Mouse (Mus musculus): ENCODE data around the gene Gm21976.

Gm21976 gene

GRCm38 (mm10) chr13:98279686-98280085 lies at the start of gene Gm21976:
Gene Gm21976 (plus strand): TSS chr13:98279887.
- WGBS: 94% methylated on average over 5 of the region's 5 CpGs

GRCm38 (mm10) chr13:98230511-98230910 lies 49.2 kb upstream of the Gm21976 start:
- WGBS: 94% methylated on average over 1 of the region's 1 CpGs

DNA sequence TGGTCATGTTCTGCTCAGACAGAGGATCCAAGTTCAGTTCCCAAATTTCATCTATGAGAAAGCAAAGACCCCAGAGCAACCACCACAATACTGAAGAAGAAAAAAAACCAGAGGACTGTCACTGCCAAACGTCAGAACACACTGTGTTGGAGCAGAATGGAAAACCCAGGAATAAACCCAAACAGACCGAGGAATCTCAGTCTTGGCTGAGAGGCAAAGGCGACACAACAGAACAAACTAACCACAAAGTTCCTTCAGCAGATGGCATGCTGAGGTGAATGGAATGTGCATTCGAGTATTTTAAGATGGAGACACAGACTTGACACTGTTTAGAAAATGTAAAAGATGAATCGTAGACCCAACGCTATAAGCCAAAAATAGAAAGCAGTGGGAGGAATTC lies 44.2 kb upstream of the Gm21976 start:
- WGBS: 29% methylated on average over 6 of the region's 6 CpGs

DNA sequence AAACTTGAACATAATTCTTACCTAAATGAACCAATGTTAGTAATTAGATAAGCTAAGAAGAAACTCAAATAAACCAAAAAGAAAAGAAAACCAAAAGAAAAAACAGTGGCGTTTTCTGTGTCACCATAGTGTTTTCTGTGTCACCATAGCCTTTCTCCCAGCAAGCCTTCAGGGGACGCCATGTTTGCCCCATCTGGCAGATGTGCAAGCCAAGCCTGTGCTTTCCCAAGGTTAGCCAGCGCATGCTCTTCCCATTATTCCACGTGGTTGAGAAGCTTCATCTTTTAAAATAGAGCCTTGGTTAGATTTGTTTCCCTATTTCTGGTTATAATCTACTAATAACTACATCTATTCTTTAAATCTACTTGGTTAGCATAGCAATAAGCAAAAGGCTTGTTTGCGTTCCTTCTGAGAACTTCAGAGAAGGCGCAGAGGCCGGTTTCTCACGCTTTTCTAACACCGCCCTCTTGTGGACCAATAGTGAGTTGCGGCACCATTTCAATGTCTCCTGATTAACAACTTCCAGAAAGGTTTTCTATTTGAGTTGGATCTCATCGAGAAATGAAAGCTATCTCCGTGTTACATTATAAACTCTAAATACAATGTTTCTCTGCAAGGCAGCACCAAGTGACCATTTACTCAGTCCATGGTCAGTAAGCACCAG lies 39.6 kb upstream of the Gm21976 start:
- WGBS: 16% methylated on average over 12 of the region's 12 CpGs

- 73% methylated on average over 9 of the region's 9 CpGs for WGBS
Measured at GRCm38 (mm10) chr13:98241531-98242282, 38.0 kb upstream of the Gm21976 start.

DNA sequence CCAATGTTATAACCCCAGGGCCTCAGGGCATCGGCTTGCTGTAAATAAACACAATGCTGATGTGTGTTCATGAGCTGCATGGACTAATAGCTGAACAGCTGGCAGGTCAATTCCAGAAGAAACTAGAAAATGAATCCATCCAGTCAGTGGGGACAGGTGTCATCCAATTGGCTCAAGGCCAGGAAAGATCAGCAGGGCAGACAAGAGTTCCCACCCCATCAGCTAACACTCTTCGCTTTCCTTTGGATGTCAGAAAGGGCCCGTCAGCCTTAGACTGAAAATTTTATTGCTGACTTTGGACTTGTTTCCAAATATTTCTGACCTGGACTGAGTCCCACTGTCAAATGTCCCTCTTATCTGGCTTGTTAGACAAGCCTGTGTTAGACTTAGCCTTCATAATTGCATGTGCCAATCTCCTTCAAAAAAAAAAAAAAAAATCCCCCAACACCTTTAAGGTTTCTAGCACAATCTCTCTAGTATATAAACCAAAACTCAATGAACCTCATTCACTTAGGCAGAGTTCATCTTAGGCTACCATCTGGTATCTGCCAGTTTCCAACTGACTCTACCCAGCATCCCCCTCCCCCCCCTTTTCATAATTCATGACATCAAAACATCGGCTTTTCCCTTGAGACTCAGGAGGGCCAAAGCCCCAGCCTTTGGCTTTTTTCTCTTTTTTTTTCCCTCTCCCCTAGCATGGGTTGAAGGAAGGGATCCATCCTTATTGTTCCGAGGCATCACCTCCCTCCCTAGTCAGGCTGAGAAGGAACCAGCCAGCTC lies 34.9 kb upstream of the Gm21976 start:
- WGBS: 69% methylated on average over 5 of the region's 5 CpGs

DNA sequence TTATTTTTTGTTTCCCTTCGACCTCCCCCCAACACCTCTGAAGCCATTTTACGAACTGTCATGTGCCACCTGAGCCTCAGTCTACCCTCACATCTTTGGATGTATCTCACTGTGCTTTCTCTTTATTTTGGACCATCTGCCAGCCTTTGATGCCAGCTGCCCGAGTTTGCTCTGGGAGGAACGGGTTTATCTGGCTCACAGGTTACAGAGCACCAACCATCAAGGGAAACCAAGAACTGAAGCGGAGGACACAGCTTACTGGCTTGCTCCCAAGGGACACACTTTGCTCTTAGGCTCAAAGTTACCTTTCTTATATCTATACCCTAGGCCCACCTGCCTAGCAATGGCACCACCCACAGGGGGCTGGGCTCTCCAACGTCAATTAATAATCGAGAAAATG lies 34.3 kb upstream of the Gm21976 start:
- 60% methylated on average over 7 of the region's 7 CpGs for WGBS

- WGBS: 85% methylated on average over 10 of the region's 10 CpGs
Measured at GRCm38 (mm10) chr13:98249594-98249993, 30.1 kb upstream of the Gm21976 start.

DNA sequence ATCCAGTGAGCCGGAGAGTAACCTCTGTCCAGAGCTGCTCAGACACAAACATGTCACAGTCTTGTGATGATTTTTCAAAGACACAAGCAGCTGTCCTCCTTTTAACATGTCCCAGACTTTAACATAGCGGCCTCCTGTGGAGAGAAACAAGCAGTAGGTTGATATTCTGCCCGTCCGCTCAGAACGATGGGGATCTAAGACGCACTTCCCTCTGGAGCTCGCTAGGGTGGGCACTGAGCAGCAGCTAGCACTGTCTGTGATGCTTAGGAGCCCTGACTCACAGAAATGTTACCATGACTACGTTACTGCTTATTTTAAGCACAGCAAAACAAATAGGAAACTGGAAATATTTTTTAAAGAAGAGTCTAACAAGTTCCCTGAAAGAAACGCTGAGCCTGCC lies 24.8 kb upstream of the Gm21976 start:
- 36% methylated on average over 9 of the region's 9 CpGs for WGBS

DNA sequence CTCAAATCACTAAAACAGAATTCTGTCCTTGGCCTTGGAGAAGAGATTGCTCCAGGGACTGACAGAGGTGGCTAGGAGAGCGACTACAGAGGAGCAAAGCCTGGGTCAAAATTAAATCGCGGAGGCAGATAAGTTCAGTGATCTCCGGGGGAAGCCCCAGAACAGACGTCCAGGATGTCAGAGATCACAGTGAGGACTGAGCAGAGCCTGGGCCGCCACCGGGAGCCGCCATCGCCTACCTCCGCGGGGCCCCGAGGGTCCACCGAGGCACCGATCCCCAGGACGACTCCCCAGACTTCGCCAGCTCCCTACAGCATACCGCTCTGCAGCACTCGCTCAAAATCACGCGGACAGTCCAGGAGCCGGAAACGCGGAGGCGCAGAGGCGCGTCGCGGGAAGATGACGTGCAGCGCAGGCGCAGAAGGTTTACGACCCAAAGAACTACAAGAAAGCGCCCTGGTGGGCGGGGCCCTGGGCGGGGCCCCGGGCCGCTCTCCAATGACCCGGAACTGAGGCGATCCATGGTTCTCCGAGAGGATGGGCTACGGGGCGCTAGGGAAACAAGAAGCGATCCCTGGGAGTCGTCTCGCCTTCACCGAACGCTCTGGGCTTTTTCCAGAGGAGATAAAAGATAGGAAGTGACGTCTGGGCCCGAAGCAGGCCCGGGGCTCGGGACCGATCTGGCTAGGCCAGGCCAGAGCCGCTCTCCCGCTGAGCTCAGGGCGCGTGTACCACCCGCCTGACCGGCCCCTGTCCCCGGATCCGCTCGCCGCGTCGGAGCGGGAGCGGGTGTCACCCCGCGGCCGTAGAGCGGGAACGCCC lies 16.8 kb upstream of the Gm21976 start, which contains the start of the genes Utp15 and Ankra2:
Gene Utp15, minus strand, starts transcription at position 406 of the 822 bp plus-strand sequence.
Gene Ankra2, plus strand, starts transcription at position 439 of the 822 bp plus-strand sequence.
- under 1% methylated on average over 71 of the region's 71 CpGs for WGBS

DNA sequence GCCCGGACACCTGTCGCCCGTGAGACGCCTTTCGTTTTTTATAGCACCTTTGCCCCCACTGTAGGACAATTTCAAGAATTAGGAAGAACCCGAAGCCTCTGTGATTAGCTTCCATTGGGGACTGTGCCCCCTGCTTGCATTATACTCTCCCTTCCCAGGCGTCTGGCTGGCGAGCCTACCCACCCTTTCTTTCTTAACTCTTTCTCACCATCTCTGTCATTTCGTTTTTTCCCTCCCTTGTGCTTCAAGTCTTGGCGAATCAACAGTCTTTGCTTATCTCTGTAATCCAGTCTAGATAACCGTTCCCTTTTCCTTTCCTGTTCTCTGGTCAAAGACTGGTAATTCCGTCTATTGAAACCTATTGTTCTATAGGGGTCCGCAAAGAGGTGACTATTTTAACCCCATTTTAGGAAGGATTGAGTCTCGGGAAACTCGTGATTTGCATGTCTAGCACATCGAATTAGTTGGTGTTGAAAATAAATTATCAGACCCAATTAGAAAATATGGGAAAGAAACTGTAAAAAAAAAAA lies 16.2 kb upstream of the Gm21976 start:
- WGBS: under 1% methylated on average over 16 of the region's 16 CpGs

- WGBS: 19% methylated on average over 5 of the region's 5 CpGs
Measured at GRCm38 (mm10) chr13:98264111-98264510, 15.6 kb upstream of the Gm21976 start.

DNA sequence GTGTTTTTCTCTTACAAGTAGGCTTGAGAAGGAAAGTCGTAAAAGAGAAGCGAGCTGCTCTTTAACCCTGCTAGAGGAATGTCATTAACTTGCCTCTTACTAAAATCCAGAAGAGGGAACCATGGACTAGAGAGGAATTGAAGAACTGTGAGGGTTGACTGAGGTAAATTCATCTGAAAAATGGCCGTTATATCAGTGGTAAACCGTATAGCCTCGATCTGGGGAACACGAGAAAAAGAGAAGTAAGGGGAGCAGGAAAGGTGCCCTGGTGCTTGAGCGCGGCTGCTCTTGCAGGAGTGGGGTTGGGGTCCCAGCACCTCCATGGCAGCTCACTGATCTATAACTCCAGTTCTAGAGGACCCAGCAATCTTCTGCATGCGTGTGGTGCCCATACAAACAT lies 5.7 kb upstream of the Gm21976 start:
- 93% methylated on average over 9 of the region's 9 CpGs for WGBS

- 76% methylated on average over 4 of the region's 4 CpGs for WGBS
Measured at GRCm38 (mm10) chr13:98275646-98276045, 4.0 kb upstream of the Gm21976 start.

GRCm38 (mm10) chr13:98276253-98276652 lies 3.4 kb upstream of the Gm21976 start:
- WGBS: 91% methylated on average over 7 of the region's 7 CpGs

- WGBS: 90% methylated on average over 2 of the region's 2 CpGs
Measured at GRCm38 (mm10) chr13:98277501-98277900, 2.2 kb upstream of the Gm21976 start.

- 76% methylated on average over 12 of the region's 12 CpGs for WGBS
Measured at GRCm38 (mm10) chr13:98280990-98281650, 1.4 kb downstream of the Gm21976 start.

- WGBS: 55% methylated on average over 2 of the region's 2 CpGs
Measured at GRCm38 (mm10) chr13:98290719-98291118, 11.0 kb downstream of the Gm21976 start.

DNA sequence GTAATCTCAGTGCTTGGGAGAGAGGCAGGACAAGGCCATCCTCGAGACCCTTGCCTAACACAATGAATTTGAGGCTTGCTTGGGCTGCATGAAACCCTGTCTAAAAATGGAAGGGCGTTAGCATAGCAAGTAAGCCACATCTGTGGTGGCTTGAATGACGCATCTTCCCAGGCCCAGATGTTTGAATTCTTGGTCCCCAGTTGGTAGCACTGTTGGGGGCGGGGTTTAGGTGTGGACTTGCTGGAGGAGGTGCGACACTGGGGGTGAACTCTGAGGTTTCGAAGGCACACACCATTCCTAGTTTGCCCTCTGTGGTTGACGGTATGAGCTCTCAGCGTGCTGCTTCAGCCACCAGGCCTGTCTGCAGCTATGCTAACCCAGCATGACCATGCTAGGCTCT lies 12.0 kb downstream of the Gm21976 start:
- WGBS: 92% methylated on average over 8 of the region's 8 CpGs

- 36% methylated on average over 5 of the region's 5 CpGs for WGBS
Measured at GRCm38 (mm10) chr13:98296072-98296471, 16.4 kb downstream of the Gm21976 start.

Data from cerebral cortex, adult 2 months (tissue).